Mouse (Mus musculus) myocyte (in vitro differentiated cells): ENCODE measurements at regions not wholly inside any gene's neighbourhood (a gene's known extent, or its start where the extent isn't known, plus 50 kb on each side); places are given as distances from the start of the nearest gene placed in this dataset.

ENCODE experiments used
- MAX ChIP-seq: IDR thresholded peaks from one replicate; pipeline ENCODE4 v1.6.1; 2011; ENCODE audit warnings: low read depth, mild to moderate bottlenecking, control low read depth
- POLR2A ChIP-seq: IDR thresholded peaks from one replicate; pipeline ENCODE4 v1.6.1; 2011; ENCODE audit warnings: low read depth, mild to moderate bottlenecking, control low read depth, moderate library complexity; ENCODE audit not compliant: insufficient read length
- TCF12 ChIP-seq: IDR thresholded peaks from one replicate; pipeline ENCODE4 v1.6.1; 2011; ENCODE audit warnings: mild to moderate bottlenecking, control low read depth; ENCODE audit not compliant: poor library complexity, insufficient read depth, severe bottlenecking

DNA sequence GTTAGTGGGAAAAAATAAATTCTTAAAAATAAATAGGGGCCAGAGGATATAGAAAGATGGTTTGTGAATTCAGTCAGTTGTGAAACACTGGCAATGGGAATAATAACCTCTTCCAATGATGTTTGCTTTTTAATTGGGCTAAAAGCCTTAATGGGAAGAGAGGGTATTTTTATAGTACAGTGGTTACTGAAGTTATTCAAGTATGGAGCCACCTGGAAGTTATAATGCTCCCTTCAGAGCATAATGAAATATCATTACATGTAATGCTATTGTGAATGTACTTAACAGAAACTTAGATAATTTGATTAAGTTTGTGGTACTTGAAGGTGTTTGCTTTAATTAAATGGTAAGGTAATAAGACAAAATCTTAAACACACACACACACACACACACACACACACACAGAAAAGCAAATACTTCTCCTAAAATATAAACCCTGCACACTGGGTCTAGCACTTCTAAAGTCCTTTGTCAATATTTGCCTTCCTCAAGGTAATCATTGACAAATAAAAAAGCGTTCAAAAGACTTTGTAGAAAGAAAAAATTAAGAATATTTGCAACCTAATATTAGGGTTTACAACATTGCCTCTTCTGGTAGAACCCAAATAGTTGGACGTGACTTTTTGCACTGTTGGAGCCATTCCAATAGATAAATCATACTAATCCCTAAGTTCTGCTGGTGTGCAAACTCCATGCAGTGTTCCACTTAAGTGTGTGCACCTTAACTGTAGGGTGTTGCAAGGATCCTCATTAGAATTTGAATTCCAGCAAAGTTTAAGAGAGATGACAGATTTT lies 526.7 kb upstream of the Pdzrn3 start:
- TF ChIP-seq MAX: no peak
- TF ChIP-seq POLR2A: no peak
- TF ChIP-seq TCF12: no peak
